Mouse (Mus musculus) cerebellum, postnatal 36 days (tissue): ENCODE results near the gene Sf3b4.
"Not testable (repeated sequence)": the region's sequence is repeated elsewhere in the genome, so short reads cannot be mapped to it uniquely, and the experiment has no call there.

Experiments
- DNase-seq, 2 experiments: peaks; one replicate each; pipeline ENCODE4 v3.0.0; 2021 to 2022; ENCODE audit warnings: mixed read lengths in 2 of 2

The Sf3b4 gene

GRCm38 (mm10) chr3:96174042-96174441 lies 1.9 kb downstream of the Sf3b4 start:
- DNase-seq, result not testable (repeated sequence)

GRCm38 (mm10) chr3:96175251-96175650 lies 3.1 kb downstream of the Sf3b4 start:
- DNase-seq, result no peak

- no peak for DNase-seq
These were observed 6.3 kb downstream of the Sf3b4 start for GRCm38 (mm10) chr3:96178427-96178826.

- no peak for DNase-seq
These were observed 6.8 kb downstream of the Sf3b4 start for GRCm38 (mm10) chr3:96178902-96179301.

- DNase-seq, result peak; percentile 55 to 56
These were observed 7.4 kb downstream of the Sf3b4 start for GRCm38 (mm10) chr3:96179531-96179930.

- DNase-seq, result peak; percentile 79 to 87
These were observed 8.8 kb downstream of the Sf3b4 start, which contains the start of gene Sv2a for GRCm38 (mm10) chr3:96180727-96181477. Gene Sv2a, plus strand, starts transcription at chr3:96181151.

GRCm38 (mm10) chr3:96181510-96182381 lies 9.6 kb downstream of the Sf3b4 start:
- peak; percentile 49 to 50 for DNase-seq

- DNase-seq, result peak; percentile 26 to 37
These were observed 10.2 kb downstream of the Sf3b4 start for GRCm38 (mm10) chr3:96182382-96182776.

- no peak for DNase-seq
These were observed 20.8 kb downstream of the Sf3b4 start for GRCm38 (mm10) chr3:96192977-96193376.

- no peak for DNase-seq
These were observed 22.8 kb downstream of the Sf3b4 start for GRCm38 (mm10) chr3:96194966-96195365.

GRCm38 (mm10) chr3:96195616-96196313 lies 23.6 kb downstream of the Sf3b4 start:
- DNase-seq, result no peak

GRCm38 (mm10) chr3:96196437-96197128 lies 24.5 kb downstream of the Sf3b4 start:
- no peak for DNase-seq

- DNase-seq, result peak; percentile 89 to 90
These were observed 25.1 kb downstream of the Sf3b4 start for GRCm38 (mm10) chr3:96197129-96197749.

- no peak for DNase-seq
These were observed 26.0 kb downstream of the Sf3b4 start for GRCm38 (mm10) chr3:96198181-96198580.

- not testable (repeated sequence) for DNase-seq
These were observed 26.6 kb downstream of the Sf3b4 start for GRCm38 (mm10) chr3:96198601-96199251.

GRCm38 (mm10) chr3:96199731-96200130 lies 27.6 kb downstream of the Sf3b4 start:
- no peak for DNase-seq

GRCm38 (mm10) chr3:96207819-96208218 lies 35.7 kb downstream of the Sf3b4 start:
- no peak for DNase-seq

- no peak for DNase-seq
These were observed 37.1 kb downstream of the Sf3b4 start for GRCm38 (mm10) chr3:96209242-96209641.

GRCm38 (mm10) chr3:96219191-96219641 lies 47.1 kb downstream of the Sf3b4 start:
- peak; percentile 21 to 52 for DNase-seq

GRCm38 (mm10) chr3:96219661-96220130 lies 47.6 kb downstream of the Sf3b4 start, which contains the start of the genes Bola1 and Hist2h2ab:
Gene Bola1, minus strand, starts transcription at chr3:96219709.
Gene Hist2h2ab, plus strand, starts transcription at chr3:96219865.
- DNase-seq, result peak; percentile 68 to 74
